Mouse (Mus musculus) neutrophil, adult 65 days (primary cell): ENCODE data around the gene Ankrd17. TPM values are rescaled to one million over a fixed set of nuclear protein-coding genes. Genes with fewer than 3 reads are reported as not detected.

Experiments
- total RNA-seq: library from RNA; stranded (reverse); gene quantifications from 2 replicates; pipeline ENCODE4 v1.2.4, GENCODE M21; 2023

Gene Ankrd17
- 66.9 and 121 TPM in 2 replicates for total RNA-seq

DNA sequence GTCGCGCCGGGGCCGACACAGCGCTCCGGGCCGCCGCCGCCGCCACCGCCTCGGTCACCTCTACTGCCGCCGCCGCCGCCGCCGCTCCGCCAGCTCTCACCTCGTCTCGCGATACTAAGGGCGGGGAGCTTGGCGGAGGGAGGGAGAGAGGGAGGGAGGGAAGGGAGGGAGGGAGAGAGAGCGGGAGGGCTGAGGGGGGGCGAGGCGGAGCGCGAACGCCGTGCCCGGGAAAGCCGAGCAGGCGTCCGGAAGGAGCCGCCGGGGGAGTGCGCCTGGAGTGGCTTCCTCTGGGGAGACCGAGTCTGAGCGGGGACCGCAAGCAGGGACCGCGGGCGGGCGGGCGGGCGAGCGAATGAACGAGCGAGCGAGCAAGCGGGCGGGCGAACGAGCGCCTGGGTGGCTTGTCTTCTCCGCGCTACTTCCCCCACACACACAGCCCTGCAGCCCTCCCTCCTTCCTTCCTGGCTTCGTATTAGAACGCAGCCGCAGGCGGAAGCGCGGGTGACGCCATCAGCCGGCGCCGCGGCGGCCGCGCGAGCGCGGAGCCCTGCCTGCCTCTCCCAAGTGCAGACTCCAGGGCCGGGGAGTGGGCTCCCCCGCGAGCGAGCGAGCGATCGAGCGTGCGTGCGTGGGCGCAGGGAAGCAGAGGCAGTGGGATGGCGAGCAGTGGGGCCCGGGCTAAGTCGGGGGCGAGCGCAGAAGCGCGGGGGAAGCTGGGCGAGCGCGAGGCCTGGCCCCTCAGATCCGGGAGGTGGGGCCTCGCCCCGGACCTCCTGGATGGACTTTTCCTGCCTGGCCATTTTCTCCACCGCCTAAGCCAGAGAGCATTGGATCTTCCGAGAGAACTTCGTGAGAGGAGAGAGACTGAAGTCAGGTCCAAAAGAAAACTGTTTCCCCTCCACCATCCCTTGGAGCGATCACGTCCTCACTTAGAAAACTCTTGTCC is at the start of gene Ankrd17:
Ankrd17 (minus strand) TSS at position 457 of the 946 bp plus-strand sequence.

DNA sequence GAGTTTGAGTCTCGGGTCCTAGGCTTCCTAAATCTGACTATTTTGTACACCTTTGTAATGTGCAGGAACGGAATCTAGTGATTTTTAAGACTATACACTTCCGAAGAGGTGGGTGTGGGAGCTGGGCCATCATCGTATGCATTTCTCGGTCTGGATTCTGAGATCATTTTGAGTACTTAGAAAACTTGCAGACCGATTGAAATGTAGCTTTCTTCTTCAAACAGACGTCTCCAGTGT is 608 bp upstream of the Ankrd17 start, which contains the start of gene Gm9958:
Gm9958 (plus strand) TSS at position 138 of the 237 bp plus-strand sequence.

DNA sequence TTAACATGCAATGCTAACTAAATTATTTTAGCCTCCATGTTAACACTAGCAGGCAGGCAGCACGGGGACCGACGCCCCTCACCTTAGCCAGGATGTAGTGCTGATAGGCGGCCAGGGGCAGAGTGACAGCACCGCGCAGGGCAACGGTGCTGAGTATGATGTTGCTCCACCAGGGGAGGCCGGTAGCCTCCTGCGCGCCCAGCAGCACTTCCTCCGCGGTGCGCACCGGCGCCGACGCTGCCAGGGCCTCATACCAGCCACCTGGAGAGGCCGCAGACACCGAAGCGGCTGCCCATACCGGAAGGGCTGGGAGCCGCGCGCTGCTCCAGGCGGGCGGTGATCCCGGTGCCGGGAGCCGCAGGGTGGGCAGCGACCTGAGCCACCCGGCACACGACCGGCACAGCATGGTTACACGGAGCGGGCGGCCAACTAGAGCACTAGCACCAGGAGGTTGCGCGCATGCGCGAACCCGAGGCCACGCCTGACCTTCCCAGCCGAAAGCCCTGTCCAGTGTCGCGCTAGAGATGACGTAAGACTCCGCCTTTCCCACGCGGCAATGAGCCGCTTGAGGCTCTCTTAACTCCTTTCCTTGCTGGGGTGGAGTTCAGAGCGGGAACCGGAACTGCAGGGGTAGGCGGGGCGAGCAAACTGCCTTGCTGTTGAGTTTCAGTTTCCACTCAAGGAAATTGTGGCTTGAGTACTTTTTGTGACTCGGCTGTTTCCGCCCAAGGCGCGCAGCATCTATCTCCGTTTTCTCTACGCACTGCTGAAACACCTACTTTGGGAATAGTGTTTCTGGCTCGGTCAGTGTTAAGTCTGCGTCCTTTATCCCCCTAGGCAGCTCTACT is 142.6 kb downstream of the Ankrd17 start, which contains the start of gene Cox18:
Cox18 (minus strand) TSS at position 468 of the 848 bp plus-strand sequence.

Other genes with a start within 250 kb of the Ankrd17 start
- gene Cox18, start 142.6 kb downstream of the Ankrd17 start, total RNA-seq, result 5.6 and 6.8 TPM in 2 replicates
- 0.73 and 1.2 TPM in 2 replicates for gene Gm9958, start 627 bp upstream of the Ankrd17 start, total RNA-seq
- gene Alb, start 94.3 kb upstream of the Ankrd17 start, total RNA-seq, result not detected in 2 replicates
- gene Afp, start 124.2 kb upstream of the Ankrd17 start, total RNA-seq, result not detected in 2 replicates
- not detected in 2 replicates for gene Afm, start 152.4 kb upstream of the Ankrd17 start, total RNA-seq
- gene 5830473C10Rik, start 194.5 kb upstream of the Ankrd17 start, total RNA-seq, result not detected in 2 replicates